Mouse (Mus musculus) liver, embryonic 14.5 days (tissue): ENCODE results near the gene Serhl.

Experiments
- CTCF ChIP-seq: IDR thresholded peaks from 2 replicates; pipeline ENCODE4 v1.5.1; 2016; ENCODE audit warnings: antibody characterized with exemption, low read depth, control low read depth
- EP300 ChIP-seq: IDR thresholded peaks from 2 replicates; pipeline ENCODE4 v1.6.1; 2016; ENCODE audit warnings: antibody characterized with exemption, low read depth

DNA sequence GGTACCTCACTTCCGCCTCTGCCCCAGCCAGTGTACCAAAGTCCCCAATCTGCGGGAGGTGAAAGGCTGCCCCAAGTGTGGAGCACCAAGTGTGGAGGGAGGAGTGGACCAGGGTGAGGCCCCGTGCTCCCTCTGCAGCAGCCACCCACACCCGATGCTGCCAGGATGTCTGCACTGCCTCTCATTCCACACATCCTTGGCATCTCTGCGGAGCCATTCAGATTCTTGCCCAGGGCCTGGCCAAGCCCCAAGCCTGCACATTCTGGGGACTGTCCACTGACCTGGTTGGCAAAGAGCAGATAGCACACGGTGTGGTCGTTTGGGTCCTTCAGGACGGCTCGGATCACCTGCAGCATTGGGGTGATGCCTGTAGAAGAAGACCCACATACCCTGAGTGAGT lies 70.5 kb downstream of the Serhl start:
- TF ChIP-seq CTCF, result no peak
- no peak for TF ChIP-seq EP300
